Mouse (Mus musculus) heart, embryonic 15.5 days (tissue): Measurements from ENCODE around the gene Gm4131. TPM values are rescaled to one million over a fixed set of nuclear protein-coding genes. Genes with fewer than 3 reads are reported as not detected.
A peak's percentile ranks its signal among the peaks of the same experiment; 100 is the strongest.

Source experiments
- ATAC-seq: fragments of 200-750 bp; cut with Nextera tagmentation; replicated peaks from 2 replicates; pipeline ENCODE4 v1.8.0; 2017; ENCODE audit warnings: low read depth, moderate TSS enrichment; ENCODE audit not compliant: insufficient number of reproducible peaks, insufficient read depth, low FRiP score
- H3K27ac ChIP-seq: fragments of 300-500 bp; sonication (generic); 2 replicates; pipeline ENCODE4 v1.5.1; 2015; ENCODE audit warnings: mild to moderate bottlenecking, inconsistent platforms
- H3K27me3 ChIP-seq: fragments of 300-500 bp; sonication (generic); 2 replicates; pipeline ENCODE4 v1.6.1; 2015; ENCODE audit warnings: inconsistent platforms
- H3K36me3 ChIP-seq: fragments of 300-500 bp; sonication (generic); 2 replicates; pipeline ENCODE4 v1.6.1; 2015; ENCODE audit warnings: mild to moderate bottlenecking, inconsistent platforms
- H3K4me1 ChIP-seq: fragments of 300-500 bp; sonication (generic); replicated peaks from 2 replicates; pipeline ENCODE4 v1.6.1; 2015; ENCODE audit warnings: inconsistent platforms
- H3K4me2 ChIP-seq: fragments of 300-500 bp; sonication (generic); 2 replicates; pipeline ENCODE4 v1.6.1; 2015; ENCODE audit warnings: inconsistent platforms, mild to moderate bottlenecking, moderate library complexity
- H3K4me3 ChIP-seq: fragments of 300-500 bp; sonication (generic); 2 replicates; pipeline ENCODE4 v1.5.1; 2015; ENCODE audit warnings: mild to moderate bottlenecking, inconsistent platforms
- H3K9ac ChIP-seq: fragments of 300-500 bp; sonication (generic); 2 replicates; pipeline ENCODE4 v1.6.1; 2015; ENCODE audit warnings: mild to moderate bottlenecking, inconsistent platforms
- H3K9me3 ChIP-seq: fragments of 300-500 bp; sonication (generic); replicated peaks from 2 replicates; pipeline ENCODE4 v1.6.1; 2016; ENCODE audit warnings: inconsistent platforms
- WGBS: fragments of 180-500 bp; shearing (Covaris S2); methylation state at CpG from one replicate; pipeline ENCODE4 v1.1.7; 2015; ENCODE audit warnings: mixed read lengths; 5-methylcytosine and 5-hydroxymethylcytosine counted together
- polyA plus RNA-seq: library from polyadenylated mRNA; unstranded; fragments of >200 nt; fragmentation: Nextera tagmentation; extraction: Ambion mirVana; gene quantifications from 2 replicates; pipeline ENCODE4 v1.2.1, GENCODE M21; 2015

Gm4131 gene
- polyA plus RNA-seq, 1 experiment from 2014 or later, result not detected

GRCm38 (mm10) chr14:62573454-62573853 is 6.7 kb upstream of the Gm4131 start:
- H3K4me2 ChIP-seq, result no peak overlapping the region
- ATAC-seq, result no peak

GRCm38 (mm10) chr14:62570299-62570698 is 3.6 kb upstream of the Gm4131 start:
- no peak for ATAC-seq
- 21% methylated on average over 4 of the region's 4 CpGs for whole genome bisulfite sequencing

More at GRCm38 (mm10) chr14:62573454-62573853, 6.7 kb upstream of the Gm4131 start:
- Histone ChIP-seq H3K27me3 (no peaks in the 10 kb centered on the region; the same call in 1 of the 2 replicates), H3K36me3 (no peaks in the 10 kb centered on the region), H3K27ac (no peak overlapping the region), H3K9ac (no peak overlapping the region), H3K4me1 (peaks cover 3% of the 10 kb centered on the region; the same call in 1 of the 2 replicates), H3K4me3 (no peak overlapping the region), H3K9me3 (no peaks in the 10 kb centered on the region)
- 3% methylated on average over 2 of the region's 3 CpGs for WGBS

GRCm38 (mm10) chr14:62569463-62569862 is 2.7 kb upstream of the Gm4131 start:
- Histone ChIP-seq H3K4me1 (peaks cover 3% of the 10 kb centered on the region; the same call in 1 of the 2 replicates), H3K4me2 (no peak overlapping the region), H3K9me3 (no peaks in the 10 kb centered on the region), H3K27me3 (no peaks in the 10 kb centered on the region; the same call in 1 of the 2 replicates), H3K9ac (no peak overlapping the region), H3K27ac (0 out of 2 replicates have a peak overlapping the region, but pooled peaks have one; percentile 16), H3K36me3 (no peaks in the 10 kb centered on the region), H3K4me3 (no peak overlapping the region)
- no peak for ATAC-seq
- WGBS, result 79% methylated on average over 5 of the region's 5 CpGs

More at GRCm38 (mm10) chr14:62570299-62570698, 3.6 kb upstream of the Gm4131 start:
- Histone ChIP-seq H3K27ac (0 out of 2 replicates have a peak overlapping the region, but pooled peaks have one; percentile 16), H3K36me3 (no peaks in the 10 kb centered on the region), H3K4me3 (no peak overlapping the region), H3K4me2 (no peak overlapping the region), H3K27me3 (no peaks in the 10 kb centered on the region; the same call in 1 of the 2 replicates), H3K9ac (no peak overlapping the region), H3K4me1 (peaks cover 3% of the 10 kb centered on the region; the same call in 1 of the 2 replicates), H3K9me3 (no peaks in the 10 kb centered on the region)

- ATAC-seq, result no peak
- 73% methylated on average over 7 of the region's 7 CpGs for WGBS
These were observed 3.0 kb downstream of the Gm4131 start for GRCm38 (mm10) chr14:62563679-62564078.

GRCm38 (mm10) chr14:62561875-62562748 is 4.6 kb downstream of the Gm4131 start:
- ATAC-seq, result no peak
- H3K4me2 ChIP-seq, result no peak overlapping the region
- WGBS, result 53% methylated on average over 17 of the region's 17 CpGs
- no peak overlapping the region for H3K9ac ChIP-seq
- 0 out of 2 replicates have a peak, but pooled peaks cover under 1% of the 10 kb centered on the region for H3K27me3 ChIP-seq
- no peak overlapping the region for H3K27ac ChIP-seq
- no peaks in the 10 kb centered on the region for H3K36me3 ChIP-seq
- H3K4me1 ChIP-seq, result no peaks in the 10 kb centered on the region
- H3K4me3 ChIP-seq, result no peak overlapping the region
- H3K9me3 ChIP-seq, result no peaks in the 10 kb centered on the region

More at GRCm38 (mm10) chr14:62563679-62564078, 3.0 kb downstream of the Gm4131 start:
- Histone ChIP-seq H3K27ac (no peak overlapping the region), H3K27me3 (no peaks in the 10 kb centered on the region), H3K4me3 (no peak overlapping the region), H3K9ac (no peak overlapping the region), H3K9me3 (no peaks in the 10 kb centered on the region), H3K4me1 (no peaks in the 10 kb centered on the region), H3K36me3 (no peaks in the 10 kb centered on the region), H3K4me2 (no peak overlapping the region)

- Histone ChIP-seq H3K36me3 (no peaks in the 10 kb centered on the region), H3K27me3 (peaks cover 9% of the 10 kb centered on the region; the same call in 1 of the 2 replicates), H3K9me3 (no peaks in the 10 kb centered on the region), H3K4me2 (no peak overlapping the region), H3K4me1 (peaks cover 14% of the 10 kb centered on the region), H3K4me3 (no peak overlapping the region), H3K9ac (no peak overlapping the region), H3K27ac (no peak overlapping the region)
- 80% methylated on average over 3 of the region's 3 CpGs for WGBS
- ATAC-seq, result no peak
These were observed 9.6 kb downstream of the Gm4131 start for GRCm38 (mm10) chr14:62557111-62557510.

GRCm38 (mm10) chr14:62555840-62556810 is 10.6 kb downstream of the Gm4131 start:
- peak overlapping the region; percentile 99 for H3K4me2 ChIP-seq
- H3K27me3 ChIP-seq, result peaks cover 9% of the 10 kb centered on the region; the same call in 1 of the 2 replicates
- peak overlapping the region; percentile 66 for H3K9ac ChIP-seq
- H3K36me3 ChIP-seq, result no peaks in the 10 kb centered on the region
- 10% methylated on average over 36 of the region's 38 CpGs for WGBS
- H3K9me3 ChIP-seq, result no peaks in the 10 kb centered on the region
- 0 out of 2 replicates have a peak overlapping the region, but pooled peaks have one; percentile 39 for H3K27ac ChIP-seq
- H3K4me3 ChIP-seq, result peak overlapping the region; percentile 64
- ATAC-seq, result peak; percentile 19; the same call in 1 of the 2 replicates
- peaks cover 14% of the 10 kb centered on the region for H3K4me1 ChIP-seq

- peak; percentile 80 for ATAC-seq
- Histone ChIP-seq H3K36me3 (no peaks in the 10 kb centered on the region), H3K27me3 (peaks cover 9% of the 10 kb centered on the region; the same call in 1 of the 2 replicates), H3K4me1 (peaks cover 14% of the 10 kb centered on the region), H3K4me2 (peak within 1 kb of the TSS; percentile 99), H3K9me3 (no peaks in the 10 kb centered on the region), H3K4me3 (peak within 1 kb of the TSS; percentile 64), H3K9ac (peak within 1 kb of the TSS; percentile 66), H3K27ac (0 out of 2 replicates have a peak within 1 kb of the TSS, but pooled peaks have one; percentile 39)
- under 1% methylated on average over 51 of the region's 51 CpGs for WGBS
These were observed 11.4 kb downstream of the Gm4131 start, which contains the start of gene Fam124a for GRCm38 (mm10) chr14:62555309-62555829. Gene Fam124a, plus strand, starts transcription at chr14:62555737.

- Histone ChIP-seq H3K27me3 (peaks cover 9% of the 10 kb centered on the region; the same call in 1 of the 2 replicates), H3K27ac (no peak overlapping the region), H3K36me3 (no peaks in the 10 kb centered on the region), H3K4me2 (no peak overlapping the region), H3K9me3 (no peaks in the 10 kb centered on the region), H3K4me3 (no peak overlapping the region), H3K9ac (no peak overlapping the region), H3K4me1 (peaks cover 14% of the 10 kb centered on the region)
- 81% methylated on average over 5 of the region's 5 CpGs for WGBS
- no peak for ATAC-seq
These were observed 12.9 kb downstream of the Gm4131 start for GRCm38 (mm10) chr14:62553786-62554185.

- WGBS, result 65% methylated on average over 4 of the region's 4 CpGs
- no peaks in the 10 kb centered on the region for H3K9me3 ChIP-seq
- H3K36me3 ChIP-seq, result no peaks in the 10 kb centered on the region
- H3K4me3 ChIP-seq, result no peak overlapping the region
- peaks cover 14% of the 10 kb centered on the region for H3K4me1 ChIP-seq
- no peak overlapping the region for H3K27ac ChIP-seq
- ATAC-seq, result no peak
- H3K27me3 ChIP-seq, result peaks cover 9% of the 10 kb centered on the region; the same call in 1 of the 2 replicates
- H3K4me2 ChIP-seq, result no peak overlapping the region
- no peak overlapping the region for H3K9ac ChIP-seq
These were observed 13.9 kb downstream of the Gm4131 start for GRCm38 (mm10) chr14:62552771-62553170.
